Mouse (Mus musculus) forebrain, embryonic 11.5 days (tissue): ENCODE results near the gene Tbc1d10b. TPM values are rescaled to one million over a fixed set of nuclear protein-coding genes. Genes with fewer than 3 reads are reported as not detected.
A peak's percentile ranks its signal among the peaks of the same experiment; 100 is the strongest.

ENCODE experiments used
- ATAC-seq: fragments of 200-750 bp; cut with Nextera tagmentation; replicated peaks from 2 replicates; pipeline ENCODE4 v1.8.0; 2017; ENCODE audit warnings: moderate TSS enrichment; ENCODE audit not compliant: low FRiP score
- DNase-seq: peaks from one replicate; pipeline ENCODE4 v3.0.0-alpha.2; 2017; ENCODE audit warnings: low spot score
- H3K27ac ChIP-seq: fragments of 300-500 bp; sonication (generic); 2 replicates; pipeline ENCODE4 v1.5.1; 2014; ENCODE audit warnings: low read depth, low read length
- H3K27me3 ChIP-seq: fragments of 300-500 bp; sonication (generic); 2 replicates; pipeline ENCODE4 v1.6.1; 2014; ENCODE audit warnings: mild to moderate bottlenecking, low read length, mixed read lengths; ENCODE audit not compliant: control insufficient read depth, insufficient read depth
- H3K36me3 ChIP-seq: fragments of 300-500 bp; sonication (generic); 2 replicates; pipeline ENCODE4 v1.6.1; 2014; ENCODE audit warnings: mild to moderate bottlenecking, low read length, moderate library complexity, mixed read lengths; ENCODE audit not compliant: control insufficient read depth, insufficient read depth
- H3K4me1 ChIP-seq: fragments of 300-500 bp; sonication (generic); replicated peaks from 2 replicates; pipeline ENCODE4 v1.6.1; 2014; ENCODE audit warnings: low read length, mixed read lengths; ENCODE audit not compliant: control insufficient read depth, insufficient read depth
- H3K4me2 ChIP-seq: fragments of 300-500 bp; sonication (generic); 2 replicates; pipeline ENCODE4 v1.6.1; 2014; ENCODE audit warnings: low read depth, mild to moderate bottlenecking, low read length, moderate library complexity, mixed read lengths; ENCODE audit not compliant: severe bottlenecking
- H3K4me3 ChIP-seq: fragments of 300-500 bp; sonication (generic); 2 replicates; pipeline ENCODE4 v1.5.1; 2014; ENCODE audit warnings: low read depth, low read length
- H3K9ac ChIP-seq: fragments of 300-500 bp; sonication (generic); 2 replicates; pipeline ENCODE4 v1.6.1; 2014; ENCODE audit warnings: low read length
- H3K9me3 ChIP-seq: fragments of 300-500 bp; sonication (generic); 2 replicates; pipeline ENCODE4 v1.6.1; 2016; ENCODE audit warnings: low read length, mixed read lengths; ENCODE audit not compliant: control insufficient read depth
- WGBS: fragments of 180-500 bp; shearing (Covaris S2); extraction: QIAGEN DNeasy Blood & Tissue Kit; methylation state at CpG from one replicate; pipeline ENCODE4 v1.1.7; 2014; 5-methylcytosine and 5-hydroxymethylcytosine counted together
- polyA plus RNA-seq: library from polyadenylated mRNA; unstranded; fragments of >200 nt; fragmentation: Nextera tagmentation; extraction: Ambion mirVana; gene quantifications from 2 replicates; pipeline ENCODE4 v1.2.1, GENCODE M21; 2014

Tbc1d10b gene
- polyA plus RNA-seq, 1 experiment from 2014 or later, result 31.7 TPM

DNA sequence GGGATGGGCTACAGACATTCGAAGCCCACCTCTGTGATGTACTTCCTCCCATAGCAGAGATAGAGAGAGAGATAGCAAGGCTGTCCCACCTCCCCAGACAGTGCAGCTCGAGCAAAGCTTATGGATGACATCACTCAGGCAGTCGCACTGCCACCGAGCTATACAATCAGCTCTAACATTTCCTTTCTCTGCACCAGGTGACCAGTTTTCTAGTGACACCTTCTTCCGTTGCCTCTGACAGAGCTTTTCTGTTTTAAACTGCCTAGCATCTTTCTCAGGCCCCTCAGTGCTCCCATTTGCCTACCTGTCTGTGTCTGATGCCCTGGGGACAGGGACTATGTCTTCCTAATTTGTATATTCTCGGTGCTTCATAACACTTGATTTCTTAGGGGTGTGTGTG is 12.2 kb upstream of the Tbc1d10b start:
- no peak overlapping the region for H3K4me3 ChIP-seq
- H3K4me2 ChIP-seq, result no peak overlapping the region
- no peak overlapping the region for H3K27ac ChIP-seq
- no peak for DNase-seq
- WGBS, result 86% methylated on average over 6 of the region's 6 CpGs
- H3K27me3 ChIP-seq, result no peaks in the 10 kb centered on the region
- H3K36me3 ChIP-seq, result no peaks in the 10 kb centered on the region; the same call in 1 of the 2 replicates
- no peak overlapping the region for H3K9ac ChIP-seq
- no peaks in the 10 kb centered on the region for H3K9me3 ChIP-seq
- no peaks in the 10 kb centered on the region for H3K4me1 ChIP-seq
- no peak for ATAC-seq

DNA sequence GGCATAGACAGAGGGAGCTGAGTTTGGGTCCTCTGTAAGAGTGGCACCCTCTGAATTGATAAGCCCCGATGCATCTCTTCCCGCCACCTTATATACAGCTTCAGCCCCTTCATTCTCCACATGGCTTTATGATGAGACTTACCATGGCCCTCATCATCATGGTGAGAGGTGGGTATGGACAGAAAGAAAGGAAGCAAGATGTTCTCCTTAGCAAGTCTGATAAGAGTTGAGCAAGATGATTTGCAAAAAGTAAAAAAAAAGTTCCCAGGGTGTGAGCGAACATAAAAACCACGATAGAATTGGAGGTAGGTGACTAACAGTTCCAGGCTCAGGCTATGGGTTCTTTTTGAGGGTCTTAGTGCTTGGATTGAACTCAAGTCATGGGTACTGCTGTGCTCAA is 10.4 kb upstream of the Tbc1d10b start:
- Histone ChIP-seq H3K27me3 (peaks cover 3% of the 10 kb centered on the region; the same call in 1 of the 2 replicates), H3K4me1 (no peaks in the 10 kb centered on the region), H3K4me3 (no peak overlapping the region), H3K9me3 (no peaks in the 10 kb centered on the region), H3K36me3 (no peaks in the 10 kb centered on the region; the same call in 1 of the 2 replicates), H3K4me2 (no peak overlapping the region), H3K27ac (no peak overlapping the region), H3K9ac (no peak overlapping the region)
- 88% methylated on average over 4 of the region's 4 CpGs for WGBS
- DNase-seq (no peak), ATAC-seq (no peak)

DNA sequence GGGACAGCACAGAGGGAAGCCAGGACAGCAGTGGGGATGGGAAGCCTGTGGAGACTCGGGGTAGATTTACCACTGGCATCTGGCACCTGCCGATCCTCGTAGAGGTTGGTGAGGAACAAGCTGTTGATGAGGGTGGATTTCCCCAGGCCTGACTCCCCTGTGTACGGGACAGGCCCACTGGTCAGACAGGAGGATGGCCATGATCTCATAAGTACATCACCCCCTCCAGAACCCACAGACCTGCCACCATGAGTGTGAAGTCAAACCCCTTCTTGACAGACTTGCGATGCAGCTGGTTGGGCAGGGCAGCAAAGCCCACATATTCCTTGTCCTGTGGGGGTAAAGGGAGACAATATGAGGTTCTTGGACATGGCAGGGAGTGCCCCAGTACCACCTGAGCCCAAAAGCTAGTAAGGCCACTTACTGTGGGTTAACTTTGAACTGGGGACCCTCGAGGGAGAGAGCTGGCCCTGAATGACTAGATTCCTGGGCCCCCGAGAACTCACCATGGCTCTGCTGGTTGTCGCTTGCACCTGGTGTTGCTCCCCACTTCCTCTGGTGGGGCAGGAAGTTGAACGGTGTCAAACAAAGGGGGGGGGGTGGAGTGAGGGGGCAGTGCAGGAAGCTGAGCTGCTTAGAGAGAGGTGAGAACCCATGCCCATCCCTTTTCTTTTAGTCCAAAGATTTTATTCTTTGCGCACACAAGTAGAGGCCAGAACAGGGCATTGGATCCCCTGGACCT is 9.8 kb upstream of the Tbc1d10b start:
- ATAC-seq, result no peak
- WGBS, result 80% methylated on average over 10 of the region's 10 CpGs
- Histone ChIP-seq H3K27me3 (peaks cover 3% of the 10 kb centered on the region; the same call in 1 of the 2 replicates), H3K36me3 (no peaks in the 10 kb centered on the region; the same call in 1 of the 2 replicates), H3K9me3 (no peaks in the 10 kb centered on the region), H3K4me2 (no peak overlapping the region), H3K27ac (no peak overlapping the region), H3K9ac (no peak overlapping the region), H3K4me3 (no peak overlapping the region), H3K4me1 (no peaks in the 10 kb centered on the region)
- no peak for DNase-seq

DNA sequence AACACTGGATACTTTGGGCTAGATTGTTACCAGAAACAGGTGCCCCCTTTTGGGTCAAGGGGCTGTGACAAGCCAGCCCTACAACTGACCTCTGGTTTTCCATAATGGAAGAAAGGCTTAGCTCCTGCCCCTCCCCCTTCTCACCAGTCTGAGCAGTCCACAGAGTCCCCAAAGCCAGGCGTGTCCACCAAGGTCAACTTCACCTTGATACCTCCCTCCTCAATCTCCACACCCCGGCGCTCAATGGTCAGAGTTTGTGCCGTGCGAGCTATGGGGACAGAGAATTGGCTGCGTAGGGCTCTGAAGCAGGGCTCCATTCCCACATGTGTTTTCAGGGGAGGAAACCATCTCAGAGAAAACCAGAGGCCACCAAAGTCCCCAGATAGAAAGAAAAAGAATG is 9.2 kb upstream of the Tbc1d10b start:
- ATAC-seq (no peak), DNase-seq (no peak)
- H3K9ac ChIP-seq, result no peak overlapping the region
- no peak overlapping the region for H3K4me2 ChIP-seq
- H3K9me3 ChIP-seq, result no peaks in the 10 kb centered on the region
- no peaks in the 10 kb centered on the region for H3K4me1 ChIP-seq
- 83% methylated on average over 6 of the region's 6 CpGs for WGBS
- H3K27me3 ChIP-seq, result peaks cover 3% of the 10 kb centered on the region
- no peak overlapping the region for H3K27ac ChIP-seq
- H3K36me3 ChIP-seq, result no peaks in the 10 kb centered on the region; the same call in 1 of the 2 replicates
- H3K4me3 ChIP-seq, result no peak overlapping the region

DNA sequence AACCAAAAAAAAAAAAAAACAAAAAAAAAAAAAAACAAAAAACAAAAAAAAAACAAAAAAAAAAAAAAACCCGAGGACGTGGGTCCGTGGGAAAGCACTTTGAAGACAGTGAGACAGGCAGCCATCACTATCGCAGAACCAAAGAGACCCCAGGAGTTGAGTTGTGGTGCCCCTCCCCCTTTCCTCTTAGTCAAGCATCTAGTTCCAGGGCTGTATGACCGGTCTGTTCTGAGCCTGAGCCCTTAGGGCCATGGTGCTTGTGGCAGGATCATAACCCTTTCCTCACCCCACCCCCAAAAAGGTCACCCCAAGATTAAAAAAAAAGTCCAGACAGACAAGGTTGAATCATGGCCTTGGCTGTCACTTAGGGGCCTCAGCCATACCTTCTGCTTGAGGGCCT is 8.0 kb upstream of the Tbc1d10b start:
- 88% methylated on average over 5 of the region's 5 CpGs for WGBS
- ATAC-seq, result no peak
- H3K36me3 ChIP-seq, result no peaks in the 10 kb centered on the region

DNA sequence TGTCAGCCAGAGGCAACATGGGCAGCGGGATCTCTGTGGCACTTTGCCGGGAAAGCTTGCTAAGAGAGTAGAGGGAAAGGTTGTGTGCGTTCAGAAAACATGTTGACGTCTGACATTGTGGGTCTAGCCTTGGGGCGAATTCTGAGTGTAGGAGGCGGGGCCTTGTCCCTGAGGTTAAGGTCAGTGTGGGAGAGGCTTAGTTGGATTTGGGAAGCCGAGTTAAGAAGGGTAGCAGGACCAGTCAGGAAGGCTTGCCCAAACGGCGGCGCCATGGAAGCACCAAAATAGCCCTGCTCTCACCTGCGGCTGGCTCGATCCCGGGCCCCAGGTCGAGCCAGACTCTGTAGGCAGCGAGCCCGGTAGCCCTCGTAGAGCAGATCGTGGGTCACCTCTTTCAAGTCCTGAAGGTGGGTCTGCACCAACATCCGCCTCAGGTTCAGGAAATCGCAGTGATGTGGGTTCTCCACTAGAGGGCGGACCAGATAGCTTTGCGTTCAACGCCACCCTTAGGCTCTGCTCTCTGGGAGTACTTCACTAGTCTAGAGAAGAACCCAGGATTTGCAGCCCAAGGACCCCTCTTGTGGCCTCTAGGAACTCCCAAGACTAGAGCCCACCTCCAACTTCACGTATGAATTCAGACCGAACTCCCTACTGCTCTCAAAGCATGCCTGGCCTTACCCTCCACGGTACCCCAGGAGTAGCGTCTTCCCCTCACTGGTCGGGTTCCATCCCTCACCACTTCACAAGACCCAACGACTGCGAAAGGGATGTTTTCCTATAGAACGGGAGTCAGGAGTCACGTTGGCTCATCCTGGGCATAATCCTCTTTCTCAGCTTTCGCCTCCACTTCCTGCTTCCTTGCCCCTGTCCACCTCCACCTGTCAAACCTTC is 7.0 kb upstream of the Tbc1d10b start:
- no peaks in the 10 kb centered on the region for H3K4me1 ChIP-seq
- no peak overlapping the region for H3K9ac ChIP-seq
- WGBS, result 25% methylated on average over 33 of the region's 33 CpGs
- ATAC-seq (no peak), DNase-seq (peak; percentile 80)
- H3K27ac ChIP-seq, result no peak overlapping the region
- peak overlapping the region; percentile 11; the same call in 1 of the 2 replicates for H3K4me3 ChIP-seq
- no peaks in the 10 kb centered on the region for H3K36me3 ChIP-seq
- H3K4me2 ChIP-seq, result peak overlapping the region; percentile 38
- H3K9me3 ChIP-seq, result no peaks in the 10 kb centered on the region
- H3K27me3 ChIP-seq, result peaks cover 3% of the 10 kb centered on the region

More for the DNA sequence above, 8.0 kb upstream of the Tbc1d10b start:
- no peaks in the 10 kb centered on the region for H3K4me1 ChIP-seq
- no peak overlapping the region for H3K9ac ChIP-seq
- H3K4me3 ChIP-seq, result no peak overlapping the region
- no peak for DNase-seq
- no peaks in the 10 kb centered on the region for H3K9me3 ChIP-seq
- H3K4me2 ChIP-seq, result no peak overlapping the region
- no peak overlapping the region for H3K27ac ChIP-seq
- H3K27me3 ChIP-seq, result peaks cover 3% of the 10 kb centered on the region

DNA sequence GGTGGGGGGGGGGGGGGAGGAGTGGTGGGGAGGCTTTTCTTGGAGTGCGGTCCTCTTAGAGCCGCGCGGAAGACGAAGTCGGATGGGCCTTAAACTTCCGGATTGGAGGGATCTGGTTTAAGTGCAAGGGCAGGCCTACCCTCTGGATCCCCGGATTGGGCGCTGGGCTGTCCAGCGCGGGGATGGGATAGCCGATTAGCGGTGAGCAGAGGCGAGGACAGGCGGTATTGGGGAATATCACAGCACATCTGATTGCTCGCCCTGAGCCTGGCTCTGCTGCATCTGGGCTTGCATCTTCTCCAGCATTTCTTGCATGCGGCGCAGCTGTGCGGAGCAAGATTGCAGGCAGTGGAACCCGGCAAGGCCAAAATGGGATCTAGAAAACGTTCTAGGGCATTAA is 6.3 kb upstream of the Tbc1d10b start:
- DNase-seq, result no peak
- no peak overlapping the region for H3K27ac ChIP-seq
- H3K4me2 ChIP-seq, result no peak overlapping the region
- H3K4me1 ChIP-seq, result peaks cover under 1% of the 10 kb centered on the region; the same call in 1 of the 2 replicates
- H3K27me3 ChIP-seq, result peaks cover 3% of the 10 kb centered on the region
- H3K9me3 ChIP-seq, result no peaks in the 10 kb centered on the region
- H3K4me3 ChIP-seq, result no peak overlapping the region
- H3K9ac ChIP-seq, result no peak overlapping the region
- WGBS, result 28% methylated on average over 21 of the region's 21 CpGs
- H3K36me3 ChIP-seq, result no peaks in the 10 kb centered on the region
- no peak for ATAC-seq

DNA sequence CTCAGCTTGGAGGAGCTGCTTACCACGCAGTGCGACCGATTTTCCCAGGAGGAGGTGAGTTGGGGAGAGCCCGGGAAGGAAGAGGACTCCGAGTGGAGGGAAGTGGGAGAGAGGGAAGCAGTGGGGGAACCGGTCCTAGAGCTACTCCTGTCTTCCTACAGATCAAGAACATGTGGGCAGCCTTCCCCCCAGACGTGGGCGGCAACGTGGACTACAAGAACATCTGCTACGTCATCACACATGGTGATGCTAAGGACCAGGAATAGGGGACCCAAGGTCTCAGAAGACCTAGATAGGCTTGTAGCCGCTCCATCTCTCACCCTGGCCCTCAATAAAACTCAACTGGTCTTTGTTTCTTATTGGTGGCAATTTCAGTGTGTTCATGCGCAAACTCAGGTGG is 5.7 kb upstream of the Tbc1d10b start:
- H3K27me3 ChIP-seq, result peaks cover 3% of the 10 kb centered on the region
- H3K36me3 ChIP-seq, result no peaks in the 10 kb centered on the region
- no peak overlapping the region for H3K27ac ChIP-seq
- no peak overlapping the region for H3K4me2 ChIP-seq
- no peak overlapping the region for H3K4me3 ChIP-seq
- no peak overlapping the region for H3K9ac ChIP-seq
- ATAC-seq (no peak), DNase-seq (no peak)
- WGBS, result 56% methylated on average over 12 of the region's 12 CpGs
- peaks cover 4% of the 10 kb centered on the region; the same call in 1 of the 2 replicates for H3K4me1 ChIP-seq
- H3K9me3 ChIP-seq, result no peaks in the 10 kb centered on the region
